Mouse (Mus musculus): Measurements from ENCODE around the gene Rgs16. TPM values are rescaled to one million over a fixed set of nuclear protein-coding genes. Genes with fewer than 3 reads are reported as not detected.

Rgs16 gene
- polyA plus RNA-seq, 1 experiment from 2014 or later = 1.5 TPM

DNA sequence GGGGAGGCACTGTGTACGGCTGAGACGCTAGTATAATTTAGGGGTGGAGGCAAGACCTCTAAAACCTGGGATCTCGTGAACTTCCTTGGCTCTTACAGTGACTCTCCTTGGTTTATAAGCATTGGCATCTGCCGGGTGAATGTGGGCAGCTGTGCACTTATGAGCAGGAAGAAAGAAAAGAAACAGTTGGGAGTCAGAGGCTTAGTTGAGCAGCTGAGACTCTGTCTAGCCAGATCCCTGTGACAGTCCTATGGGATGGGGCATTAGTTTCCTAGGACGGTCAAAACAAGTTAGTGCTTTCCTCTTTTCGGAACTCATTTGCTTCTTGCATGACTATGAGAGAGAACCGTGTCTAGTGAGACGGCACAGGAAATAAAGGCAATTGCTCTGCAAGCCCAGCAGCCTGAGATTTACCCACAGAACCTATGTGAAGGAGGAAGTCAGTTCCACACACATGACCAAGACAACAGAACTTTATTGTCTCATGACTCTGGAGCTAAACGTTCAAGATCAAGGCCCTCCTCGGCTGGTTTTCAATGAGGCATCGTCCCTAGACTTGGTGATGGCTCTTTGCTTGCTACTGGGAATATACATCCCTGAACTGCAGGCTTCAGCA, 39.6 kb upstream of the Rgs16 start:
- 78% methylated on average over 11 of the region's 11 CpGs for WGBS
- Histone ChIP-seq H3K4me3 (ENCODE audit: low read length) (no peak overlapping the region), H3K9ac (ENCODE audit: low read depth, low read length) (no peak overlapping the region), H3K9me3 (ENCODE audit: control insufficient read depth, low read length) (no peaks in the 10 kb centered on the region), H3K4me2 (replicated peaks; ENCODE audit: low read depth, low read length) (no peak overlapping the region), H3K27ac (ENCODE audit: low read depth, low read length) (no peak overlapping the region), H3K27me3 (ENCODE audit: control insufficient read depth, insufficient read depth, low read length) (no peaks in the 10 kb centered on the region), H3K36me3 (ENCODE audit: control insufficient read depth, insufficient read depth, low read length) (no peaks in the 10 kb centered on the region), H3K4me1 (ENCODE audit: control insufficient read depth, insufficient read depth, low read length) (peaks cover 25% of the 10 kb centered on the region)
- no peak for ATAC-seq (ENCODE audit: low FRiP score, low TSS enrichment)

DNA sequence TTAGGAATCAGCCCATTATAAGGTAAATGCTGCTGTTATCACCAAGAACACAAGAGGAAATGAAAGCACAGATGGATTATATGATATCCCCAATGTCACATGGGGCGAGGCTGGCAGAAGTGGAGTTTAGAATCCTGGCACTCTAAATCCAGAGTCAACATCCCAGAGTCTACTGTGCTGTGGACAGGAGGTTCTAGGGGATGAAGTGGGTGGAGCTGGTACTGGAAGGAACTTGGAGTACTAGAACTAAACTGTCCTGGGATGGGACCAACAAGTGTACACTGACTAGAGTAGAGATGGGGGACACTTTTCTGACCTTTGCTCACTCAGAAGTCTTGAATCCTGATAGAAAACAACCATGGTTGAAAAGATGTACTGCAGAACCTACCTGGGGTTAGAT, 38.7 kb upstream of the Rgs16 start:
- H3K9ac ChIP-seq (ENCODE audit: low read depth, low read length) = no peak overlapping the region
- ATAC-seq (ENCODE audit: low FRiP score, low TSS enrichment) = no peak
- no peaks in the 10 kb centered on the region for H3K36me3 ChIP-seq (ENCODE audit: control insufficient read depth, insufficient read depth, low read length)
- peaks cover 25% of the 10 kb centered on the region for H3K4me1 ChIP-seq (ENCODE audit: control insufficient read depth, insufficient read depth, low read length)
- H3K9me3 ChIP-seq (ENCODE audit: control insufficient read depth, low read length) = no peaks in the 10 kb centered on the region
- H3K27ac ChIP-seq (ENCODE audit: low read depth, low read length) = no peak overlapping the region
- no peak overlapping the region for H3K4me3 ChIP-seq (ENCODE audit: low read length)
- no peak overlapping the region for H3K4me2 ChIP-seq (replicated peaks; ENCODE audit: low read depth, low read length)
- no peaks in the 10 kb centered on the region for H3K27me3 ChIP-seq (ENCODE audit: control insufficient read depth, insufficient read depth, low read length)
- 89% methylated on average over 1 of the region's 1 CpGs for WGBS

DNA sequence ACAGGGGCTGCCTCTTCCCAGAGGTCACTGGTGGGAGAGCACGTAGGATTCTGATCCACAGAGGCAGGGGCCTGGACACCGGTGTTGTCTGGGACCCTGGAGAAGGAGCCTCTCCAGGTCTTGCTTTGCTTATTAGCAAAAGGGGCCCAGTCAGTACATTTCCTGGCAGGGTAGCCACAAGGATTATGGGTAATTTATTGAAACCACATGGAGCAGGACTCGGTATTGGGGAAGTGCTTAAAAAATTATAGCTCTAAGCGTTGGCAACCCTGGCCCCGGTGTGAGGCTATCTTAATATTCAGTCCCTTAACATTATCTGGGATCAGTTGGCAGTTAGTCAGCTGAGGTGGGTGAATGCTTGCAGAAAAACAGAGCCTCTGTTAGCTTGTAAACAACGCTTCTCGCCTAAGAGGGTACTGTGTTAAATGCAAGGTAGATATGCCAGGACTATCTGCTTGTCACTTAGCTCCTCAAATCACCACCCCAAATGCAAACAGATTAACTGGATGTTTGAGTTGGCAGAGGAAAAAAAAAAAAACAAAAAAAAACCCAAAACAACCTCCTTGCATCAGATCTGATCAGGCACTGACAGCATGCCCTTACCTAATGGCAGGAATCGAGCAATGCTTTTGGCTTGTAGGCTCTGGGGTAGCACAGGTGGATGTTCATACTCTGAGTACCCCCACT, 37.8 kb upstream of the Rgs16 start:
- no peak for ATAC-seq (ENCODE audit: low FRiP score, low TSS enrichment)
- Histone ChIP-seq H3K4me2 (replicated peaks; ENCODE audit: low read depth, low read length) (no peak overlapping the region), H3K9ac (ENCODE audit: low read depth, low read length) (no peak overlapping the region), H3K27ac (ENCODE audit: low read depth, low read length) (no peak overlapping the region), H3K4me1 (ENCODE audit: control insufficient read depth, insufficient read depth, low read length) (peaks cover 25% of the 10 kb centered on the region), H3K27me3 (ENCODE audit: control insufficient read depth, insufficient read depth, low read length) (no peaks in the 10 kb centered on the region), H3K4me3 (ENCODE audit: low read length) (no peak overlapping the region), H3K36me3 (ENCODE audit: control insufficient read depth, insufficient read depth, low read length) (no peaks in the 10 kb centered on the region), H3K9me3 (ENCODE audit: control insufficient read depth, low read length) (no peaks in the 10 kb centered on the region)
- 85% methylated on average over 8 of the region's 8 CpGs for WGBS

DNA sequence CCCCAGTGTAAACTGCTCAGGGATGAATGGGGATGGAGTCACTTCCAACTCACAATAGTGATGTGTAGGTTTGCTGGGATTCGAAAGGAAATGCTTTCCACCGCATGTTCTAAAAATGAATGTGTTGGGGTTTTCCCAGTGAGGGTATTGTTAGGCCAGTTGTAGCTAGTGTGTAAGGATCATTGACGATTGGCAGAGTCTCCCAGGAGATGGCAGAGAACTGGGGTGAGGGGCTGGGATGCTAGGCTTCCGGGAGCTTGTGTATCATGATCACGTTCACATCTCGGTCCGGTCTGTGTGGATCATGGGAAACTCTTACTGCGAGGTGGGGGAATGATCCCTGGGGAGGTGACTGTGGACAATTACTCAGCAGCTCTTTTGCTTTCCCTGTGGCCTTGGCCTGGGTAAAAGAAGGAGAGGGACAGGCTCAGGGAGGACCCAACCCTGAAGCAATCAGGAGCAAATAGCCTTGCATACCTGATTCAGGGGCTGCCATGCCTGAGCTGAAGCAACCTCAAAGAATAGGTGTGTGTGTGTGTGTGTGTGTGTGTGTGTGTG, 37.2 kb upstream of the Rgs16 start:
- 76% methylated on average over 8 of the region's 8 CpGs for WGBS
- no peak overlapping the region for H3K4me3 ChIP-seq (ENCODE audit: low read length)
- no peak for ATAC-seq (ENCODE audit: low FRiP score, low TSS enrichment)
- no peaks in the 10 kb centered on the region for H3K9me3 ChIP-seq (ENCODE audit: control insufficient read depth, low read length)
- no peak overlapping the region for H3K4me2 ChIP-seq (replicated peaks; ENCODE audit: low read depth, low read length)
- H3K9ac ChIP-seq (ENCODE audit: low read depth, low read length) = no peak overlapping the region
- no peak overlapping the region for H3K27ac ChIP-seq (ENCODE audit: low read depth, low read length)
- no peaks in the 10 kb centered on the region for H3K36me3 ChIP-seq (ENCODE audit: control insufficient read depth, insufficient read depth, low read length)
- H3K4me1 ChIP-seq (ENCODE audit: control insufficient read depth, insufficient read depth, low read length) = peaks cover 25% of the 10 kb centered on the region
- no peaks in the 10 kb centered on the region for H3K27me3 ChIP-seq (ENCODE audit: control insufficient read depth, insufficient read depth, low read length)

DNA sequence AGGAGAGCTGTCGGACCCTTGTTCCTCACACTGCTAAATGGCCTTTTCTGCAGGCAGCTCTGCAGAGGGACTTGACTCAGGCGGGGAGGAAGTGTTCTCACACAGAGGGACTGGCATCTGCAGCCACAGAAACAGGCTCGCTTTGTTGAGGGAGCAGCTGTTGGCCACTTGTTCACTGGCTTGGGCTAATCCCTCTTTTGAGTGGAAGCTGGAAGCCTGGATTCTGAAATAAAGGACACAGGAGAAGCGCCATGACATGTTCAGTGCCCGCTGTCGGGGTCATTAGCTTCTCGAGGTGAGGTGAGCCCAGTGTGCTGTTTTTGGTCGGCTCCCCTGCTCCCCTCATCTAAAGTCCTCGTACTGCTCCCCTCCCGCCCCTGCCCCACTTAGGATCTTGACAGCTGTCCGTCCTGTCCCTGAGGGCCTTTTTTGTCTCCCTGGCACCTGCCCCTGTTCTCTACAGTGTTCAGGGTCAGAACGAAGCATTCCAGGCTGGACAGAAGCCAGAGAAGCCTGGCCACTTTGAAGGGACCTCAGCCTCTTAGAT, 36.6 kb upstream of the Rgs16 start:
- H3K9me3 ChIP-seq (ENCODE audit: control insufficient read depth, low read length) = no peaks in the 10 kb centered on the region
- no peak overlapping the region for H3K4me3 ChIP-seq (ENCODE audit: low read length)
- H3K4me1 ChIP-seq (ENCODE audit: control insufficient read depth, insufficient read depth, low read length) = peaks cover 22% of the 10 kb centered on the region
- no peaks in the 10 kb centered on the region for H3K36me3 ChIP-seq (ENCODE audit: control insufficient read depth, insufficient read depth, low read length)
- ATAC-seq (ENCODE audit: low FRiP score, low TSS enrichment) = no peak
- no peak overlapping the region for H3K4me2 ChIP-seq (replicated peaks; ENCODE audit: low read depth, low read length)
- H3K27me3 ChIP-seq (ENCODE audit: control insufficient read depth, insufficient read depth, low read length) = no peaks in the 10 kb centered on the region
- WGBS = 16% methylated on average over 12 of the region's 12 CpGs
- H3K9ac ChIP-seq (ENCODE audit: low read depth, low read length) = no peak overlapping the region
- H3K27ac ChIP-seq (ENCODE audit: low read depth, low read length) = no peak overlapping the region

DNA sequence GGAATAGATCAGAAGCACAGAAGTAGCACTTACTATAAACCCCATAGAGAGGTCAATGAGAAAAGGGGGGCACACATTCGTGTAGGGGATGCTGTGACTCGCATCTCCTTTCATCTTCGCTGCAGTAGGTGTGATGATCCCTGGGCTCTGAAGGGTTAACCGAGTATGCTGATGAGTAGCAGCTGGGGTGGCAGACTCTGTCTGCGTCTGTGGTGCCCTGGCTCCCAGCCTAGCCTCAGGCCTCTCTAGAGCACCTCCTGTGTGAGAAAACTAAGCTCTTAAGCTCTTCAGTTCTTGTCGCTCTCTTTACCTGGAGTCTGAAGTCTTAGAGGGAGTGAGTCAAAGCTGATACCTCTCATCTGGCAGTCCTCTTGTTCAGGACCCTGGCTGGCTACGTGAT, 36.0 kb upstream of the Rgs16 start:
- ATAC-seq (ENCODE audit: low FRiP score, low TSS enrichment) = no peak
- Histone ChIP-seq H3K4me3 (ENCODE audit: low read length) (no peak overlapping the region), H3K27me3 (ENCODE audit: control insufficient read depth, insufficient read depth, low read length) (no peaks in the 10 kb centered on the region), H3K9ac (ENCODE audit: low read depth, low read length) (no peak overlapping the region), H3K27ac (ENCODE audit: low read depth, low read length) (no peak overlapping the region), H3K4me1 (ENCODE audit: control insufficient read depth, insufficient read depth, low read length) (peaks cover 15% of the 10 kb centered on the region), H3K36me3 (ENCODE audit: control insufficient read depth, insufficient read depth, low read length) (no peaks in the 10 kb centered on the region), H3K9me3 (ENCODE audit: control insufficient read depth, low read length) (no peaks in the 10 kb centered on the region), H3K4me2 (replicated peaks; ENCODE audit: low read depth, low read length) (no peak overlapping the region)
- 27% methylated on average over 7 of the region's 7 CpGs for WGBS

DNA sequence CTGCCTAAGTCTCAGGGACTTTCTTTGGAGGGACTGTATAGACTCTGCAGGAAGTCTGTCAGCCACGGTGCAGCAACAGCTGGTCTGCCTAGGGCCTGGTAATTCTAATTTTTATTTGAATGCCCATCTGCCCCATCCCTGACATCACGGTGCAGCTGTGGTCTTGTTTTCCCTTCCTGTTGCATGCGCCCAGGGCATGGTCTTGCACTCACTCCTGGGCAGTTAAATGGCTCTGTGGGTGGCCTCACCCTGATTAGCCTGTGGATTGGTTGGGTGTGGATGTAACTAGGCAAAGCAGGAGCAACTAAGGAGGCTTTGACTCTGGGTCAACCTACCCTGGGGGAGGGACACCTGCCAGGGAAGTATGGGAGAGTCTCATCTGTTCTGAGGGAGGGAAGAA, 35.2 kb upstream of the Rgs16 start:
- ATAC-seq (ENCODE audit: low FRiP score, low TSS enrichment) = peak; percentile 53; the same call in 1 of the 2 replicates
- H3K4me2 ChIP-seq (replicated peaks; ENCODE audit: low read depth, low read length) = no peak overlapping the region
- H3K9ac ChIP-seq (ENCODE audit: low read depth, low read length) = no peak overlapping the region
- H3K36me3 ChIP-seq (ENCODE audit: control insufficient read depth, insufficient read depth, low read length) = no peaks in the 10 kb centered on the region
- H3K4me1 ChIP-seq (ENCODE audit: control insufficient read depth, insufficient read depth, low read length) = peaks cover 19% of the 10 kb centered on the region
- 32% methylated on average over 3 of the region's 3 CpGs for WGBS
- H3K27me3 ChIP-seq (ENCODE audit: control insufficient read depth, insufficient read depth, low read length) = no peaks in the 10 kb centered on the region
- H3K9me3 ChIP-seq (ENCODE audit: control insufficient read depth, low read length) = no peaks in the 10 kb centered on the region
- H3K27ac ChIP-seq (ENCODE audit: low read depth, low read length) = no peak overlapping the region
- H3K4me3 ChIP-seq (ENCODE audit: low read length) = no peak overlapping the region

DNA sequence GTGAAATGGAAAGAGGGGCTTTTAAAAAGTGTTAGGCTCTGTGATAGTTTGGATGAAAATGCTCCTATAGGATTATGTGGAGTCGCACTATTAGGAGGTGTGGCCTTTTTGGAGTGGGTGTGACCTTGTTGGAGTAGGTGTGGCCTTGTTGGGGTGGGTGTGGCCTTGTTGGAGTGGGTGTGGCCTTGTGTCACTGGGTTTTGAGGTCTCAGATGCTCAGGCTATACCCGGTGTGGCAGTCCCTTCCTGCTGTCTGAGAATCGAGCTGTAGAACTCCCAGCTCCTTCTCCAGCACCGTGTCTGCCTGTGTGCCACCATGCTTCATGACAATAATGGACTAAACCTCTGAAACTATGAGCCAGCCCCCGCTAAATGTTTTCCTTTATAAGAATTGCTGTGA, 31.5 kb upstream of the Rgs16 start:
- H3K36me3 ChIP-seq (ENCODE audit: control insufficient read depth, insufficient read depth, low read length) = no peaks in the 10 kb centered on the region
- WGBS = 88% methylated on average over 5 of the region's 5 CpGs
- peaks cover 20% of the 10 kb centered on the region for H3K4me1 ChIP-seq (ENCODE audit: control insufficient read depth, insufficient read depth, low read length)
- no peaks in the 10 kb centered on the region for H3K9me3 ChIP-seq (ENCODE audit: control insufficient read depth, low read length)
- no peak overlapping the region for H3K9ac ChIP-seq (ENCODE audit: low read depth, low read length)
- H3K27me3 ChIP-seq (ENCODE audit: control insufficient read depth, insufficient read depth, low read length) = no peaks in the 10 kb centered on the region
- H3K27ac ChIP-seq (ENCODE audit: low read depth, low read length) = no peak overlapping the region
- ATAC-seq (ENCODE audit: low FRiP score, low TSS enrichment) = no peak
- no peak overlapping the region for H3K4me2 ChIP-seq (replicated peaks; ENCODE audit: low read depth, low read length)
- H3K4me3 ChIP-seq (ENCODE audit: low read length) = no peak overlapping the region

DNA sequence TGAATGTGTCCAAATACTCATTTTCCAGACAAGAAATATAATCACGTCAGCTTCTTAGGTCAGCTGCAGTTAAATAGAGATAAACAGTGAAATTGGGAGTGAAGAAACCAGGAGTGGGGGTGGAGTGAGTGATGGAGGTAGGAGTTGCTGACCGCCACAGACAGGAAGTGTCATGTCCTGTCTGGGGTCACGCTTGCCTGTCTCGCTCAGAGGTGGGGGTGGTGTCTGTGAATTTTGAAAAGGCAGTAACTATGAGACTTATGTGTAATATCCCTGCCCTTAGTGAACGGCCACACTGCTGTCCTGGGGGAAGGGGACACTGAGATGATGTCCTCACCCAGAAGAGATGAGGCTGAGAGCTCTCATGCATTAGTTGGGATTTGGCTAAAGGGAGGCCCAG, 30.7 kb upstream of the Rgs16 start:
- ATAC-seq (ENCODE audit: low FRiP score, low TSS enrichment) = no peak
- H3K36me3 ChIP-seq (ENCODE audit: control insufficient read depth, insufficient read depth, low read length) = no peaks in the 10 kb centered on the region
- no peak overlapping the region for H3K4me2 ChIP-seq (replicated peaks; ENCODE audit: low read depth, low read length)
- WGBS = 18% methylated on average over 5 of the region's 5 CpGs
- no peak overlapping the region for H3K27ac ChIP-seq (ENCODE audit: low read depth, low read length)
- no peaks in the 10 kb centered on the region for H3K27me3 ChIP-seq (ENCODE audit: control insufficient read depth, insufficient read depth, low read length)
- no peak overlapping the region for H3K9ac ChIP-seq (ENCODE audit: low read depth, low read length)
- H3K9me3 ChIP-seq (ENCODE audit: control insufficient read depth, low read length) = no peaks in the 10 kb centered on the region
- H3K4me3 ChIP-seq (ENCODE audit: low read length) = no peak overlapping the region
- peaks cover 13% of the 10 kb centered on the region for H3K4me1 ChIP-seq (ENCODE audit: control insufficient read depth, insufficient read depth, low read length)

Data from kidney, embryonic 14.5 days (tissue).